Mouse (Mus musculus) layer of hippocampus, adult 9-10 months (tissue): Measurements from ENCODE around the gene Stx1b.

Experiments
- DNase-seq: peaks from one replicate; pipeline ENCODE4 v3.0.0; 2022; ENCODE audit warnings: low spot score

The Stx1b gene

DNA sequence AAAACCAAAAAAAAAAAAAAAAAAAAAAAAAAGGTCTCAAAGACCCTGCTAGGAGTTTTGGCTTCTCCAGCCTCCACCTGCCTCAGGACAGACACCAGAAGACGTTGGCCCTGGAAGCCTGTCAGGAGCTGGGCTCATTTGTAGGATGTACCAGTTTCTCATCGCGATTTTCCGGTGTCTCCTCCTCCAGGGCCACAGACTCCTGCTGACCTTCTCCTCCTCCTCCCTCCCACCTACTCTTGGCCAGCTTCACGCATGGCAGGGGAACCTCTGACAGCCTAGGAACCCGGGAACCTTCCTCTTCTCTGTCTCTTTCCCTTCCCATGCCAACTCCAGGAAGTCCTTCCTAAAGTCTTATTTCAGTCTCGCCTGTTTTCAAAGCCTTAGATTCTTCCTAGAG lies 7.3 kb downstream of the Stx1b start:
- DNase-seq, result no peak

- peak; percentile 59 for DNase-seq
These were observed 8.2 kb downstream of the Stx1b start for GRCm38 (mm10) chr7:127815954-127816821.

DNA sequence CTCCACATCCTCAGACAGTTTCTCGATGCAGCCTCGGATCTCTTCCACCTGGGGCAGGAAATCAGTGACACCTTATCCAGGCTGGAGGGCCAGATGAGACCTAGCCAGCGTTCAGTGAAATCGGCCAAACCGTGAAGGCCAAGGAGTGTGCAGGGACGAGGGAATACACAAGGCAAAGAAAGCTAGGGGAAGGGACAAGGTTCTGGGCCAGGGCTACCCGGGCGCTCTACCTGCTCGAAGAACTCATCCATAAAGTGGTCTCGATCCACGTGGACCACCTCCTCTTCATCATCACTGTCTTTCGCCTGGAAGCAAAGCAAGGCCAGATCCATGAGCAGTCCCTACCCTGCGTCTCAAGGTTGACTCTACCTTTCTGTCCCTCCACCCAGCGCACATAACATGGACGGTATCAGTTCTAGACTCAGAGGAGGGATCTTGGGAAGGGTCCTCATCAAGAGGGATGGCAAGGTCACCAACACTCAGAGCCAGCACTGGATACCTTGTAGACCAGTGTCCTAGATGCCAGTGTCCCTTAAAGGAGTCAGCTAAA lies 9.2 kb downstream of the Stx1b start:
- no peak for DNase-seq

DNA sequence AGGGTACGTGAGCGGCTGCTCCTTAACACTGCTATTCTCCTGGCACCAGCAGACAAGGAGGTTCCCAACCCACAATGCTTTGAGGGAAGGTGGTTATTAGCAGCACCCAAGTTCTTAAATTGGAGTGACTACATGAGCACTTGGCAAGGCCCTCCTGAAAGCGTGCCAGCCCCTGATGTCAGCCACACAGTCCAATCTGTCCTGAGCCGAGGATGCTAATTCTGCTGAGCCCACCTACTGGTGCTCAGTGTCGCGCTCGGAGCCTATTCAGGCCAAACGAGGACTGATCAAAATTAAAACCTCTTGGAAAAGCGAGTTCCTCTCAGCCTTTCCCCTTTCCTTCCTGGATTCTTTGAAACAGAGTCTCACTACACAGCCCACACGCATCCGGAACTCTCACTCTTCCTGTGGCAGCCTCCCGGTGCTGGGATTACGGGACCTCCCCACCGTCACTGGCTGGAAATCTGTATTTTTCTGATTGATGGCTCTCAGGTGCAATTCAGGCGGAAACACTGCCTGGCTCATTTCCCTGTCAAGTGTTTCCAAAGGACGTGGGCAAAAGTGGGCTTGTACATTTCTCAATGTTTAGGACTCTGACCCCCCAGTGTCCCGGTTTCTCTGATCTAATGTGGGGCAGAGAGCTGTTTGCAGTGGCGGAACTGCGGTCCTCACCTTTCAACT lies 10.0 kb downstream of the Stx1b start:
- no peak for DNase-seq

- no peak for DNase-seq
These were observed 10.5 kb downstream of the Stx1b start for GRCm38 (mm10) chr7:127813821-127814220.

DNA sequence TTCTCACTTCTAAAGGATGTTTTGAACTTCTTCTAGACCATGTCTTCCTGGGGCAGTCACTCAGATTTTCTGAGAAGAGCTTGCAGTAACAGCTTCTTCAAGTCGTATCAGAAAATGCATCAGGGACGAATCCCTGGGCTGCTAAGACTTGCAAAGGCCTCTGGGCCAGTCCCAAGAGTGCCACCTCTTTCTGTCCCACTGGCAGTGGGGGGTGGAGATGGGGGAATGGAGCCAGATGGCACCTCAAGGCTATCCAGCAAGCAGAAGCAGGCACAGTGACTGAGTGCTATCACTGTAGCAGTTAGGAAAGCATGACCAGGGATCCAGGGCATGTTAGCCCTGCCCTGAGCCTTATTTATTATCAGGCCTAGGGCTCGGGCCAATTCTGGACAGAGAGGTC lies 12.1 kb downstream of the Stx1b start:
- DNase-seq, result no peak

DNA sequence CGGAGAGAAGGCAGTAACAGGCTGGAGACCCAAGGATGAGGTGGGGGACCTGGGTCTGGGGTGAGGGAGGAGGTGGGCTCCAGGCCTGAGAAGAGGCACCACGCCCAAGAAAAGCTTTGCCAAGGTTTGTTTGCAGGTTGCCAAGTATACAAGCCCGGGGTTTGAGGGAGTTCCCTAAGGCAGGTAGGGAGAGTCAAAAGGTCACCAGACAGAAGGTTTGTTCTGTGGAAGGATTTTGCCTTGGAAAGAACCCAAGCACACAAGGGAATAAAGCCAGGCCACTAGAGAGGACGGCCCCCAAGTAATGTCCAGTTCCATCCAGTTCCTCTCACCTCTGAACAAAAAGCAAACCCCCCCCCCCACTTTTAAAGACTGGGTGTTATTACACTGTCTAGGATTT lies 13.1 kb downstream of the Stx1b start:
- no peak for DNase-seq

DNA sequence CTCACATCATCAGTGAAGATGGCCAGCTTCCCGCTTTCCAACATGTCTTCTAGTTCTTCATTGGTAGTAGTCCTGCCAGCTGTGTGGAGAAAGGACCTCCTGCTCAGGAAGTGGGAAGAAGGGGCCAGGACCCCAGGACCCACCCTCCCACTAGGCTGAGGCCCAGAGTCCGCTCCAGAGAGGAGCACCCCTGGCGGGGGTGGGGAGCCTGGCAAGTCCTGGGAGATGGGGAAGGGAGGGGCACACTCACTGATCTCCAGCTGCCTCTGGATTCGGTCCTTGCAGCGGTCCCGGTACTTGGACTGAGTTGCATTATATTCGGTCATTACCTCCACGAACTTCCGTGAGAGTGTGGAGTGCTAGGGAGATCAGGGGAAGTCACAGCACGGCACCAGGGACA lies 13.7 kb downstream of the Stx1b start:
- no peak for DNase-seq

DNA sequence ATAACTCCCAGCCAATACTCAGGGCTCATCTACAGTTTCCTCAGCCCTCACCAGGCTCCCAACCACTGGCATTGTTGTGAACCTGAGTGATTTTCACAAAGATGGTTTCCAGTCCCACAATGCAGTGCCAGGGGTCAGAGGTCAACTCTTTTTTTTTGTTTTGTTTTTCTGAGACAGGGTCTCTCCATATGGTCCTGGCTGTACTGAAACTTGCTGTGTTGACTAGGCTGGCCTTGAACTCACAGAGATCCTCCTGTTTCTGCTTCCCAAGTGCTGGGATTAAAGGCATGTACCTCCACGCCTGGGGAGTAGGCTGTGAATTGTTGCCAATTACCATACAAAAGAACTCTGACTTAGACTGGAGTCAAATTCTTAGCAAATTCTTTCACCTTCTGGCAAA lies 14.5 kb downstream of the Stx1b start:
- no peak for DNase-seq

DNA sequence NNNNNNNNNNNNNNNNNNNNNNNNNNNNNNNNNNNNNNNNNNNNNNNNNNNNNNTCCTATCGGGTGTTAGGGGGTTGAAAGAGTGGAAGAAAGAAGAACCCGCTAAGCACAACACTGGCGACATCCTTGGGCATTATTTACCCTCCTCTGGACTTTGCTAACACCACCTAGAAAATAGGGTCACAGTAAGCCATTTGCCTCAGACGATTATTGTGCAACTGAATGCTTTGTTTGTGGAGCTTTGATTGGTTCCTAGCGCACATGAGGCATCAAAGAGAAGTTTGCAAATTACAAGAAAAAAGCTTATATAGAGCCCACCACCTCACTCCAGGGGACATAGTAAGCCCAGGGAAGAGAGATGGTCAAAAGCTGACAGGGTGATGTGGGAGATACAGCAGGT lies 15.5 kb downstream of the Stx1b start:
- no peak for DNase-seq

- DNase-seq, result no peak
These were observed 22.0 kb downstream of the Stx1b start for GRCm38 (mm10) chr7:127802313-127802712.

DNA sequence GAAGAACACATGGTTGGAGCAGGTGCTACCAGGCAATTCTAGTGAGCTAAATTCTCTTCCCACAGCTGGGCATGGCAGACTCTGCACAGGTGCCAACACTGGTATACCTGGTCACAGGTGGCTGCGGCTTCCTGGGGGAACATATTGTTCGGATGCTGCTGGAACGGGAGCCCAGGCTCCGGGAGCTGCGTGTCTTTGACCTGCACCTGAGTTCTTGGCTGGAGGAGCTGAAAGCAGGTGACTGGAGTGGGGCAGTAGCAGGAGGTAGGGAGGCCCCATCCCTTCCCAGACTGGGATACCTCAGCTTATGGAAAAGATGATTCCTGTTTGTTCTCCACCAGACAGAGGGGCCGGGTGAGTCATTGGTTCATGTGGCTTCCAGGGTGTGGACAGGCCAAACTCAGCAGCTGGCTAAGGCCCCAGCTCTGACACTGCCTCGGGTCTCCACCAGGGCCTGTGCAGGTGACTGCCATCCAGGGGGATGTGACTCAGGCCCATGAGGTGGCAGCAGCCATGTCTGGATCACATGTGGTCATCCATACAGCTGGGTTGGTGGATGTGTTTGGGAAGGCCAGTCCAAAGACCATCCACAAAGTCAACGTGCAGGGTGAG lies 23.2 kb downstream of the Stx1b start:
- no peak for DNase-seq

- DNase-seq, result peak; percentile 86
These were observed 23.8 kb downstream of the Stx1b start, which contains the start of gene Hsd3b7 for GRCm38 (mm10) chr7:127800435-127801009. Hsd3b7 (plus strand) TSS chr7:127800604.

DNA sequence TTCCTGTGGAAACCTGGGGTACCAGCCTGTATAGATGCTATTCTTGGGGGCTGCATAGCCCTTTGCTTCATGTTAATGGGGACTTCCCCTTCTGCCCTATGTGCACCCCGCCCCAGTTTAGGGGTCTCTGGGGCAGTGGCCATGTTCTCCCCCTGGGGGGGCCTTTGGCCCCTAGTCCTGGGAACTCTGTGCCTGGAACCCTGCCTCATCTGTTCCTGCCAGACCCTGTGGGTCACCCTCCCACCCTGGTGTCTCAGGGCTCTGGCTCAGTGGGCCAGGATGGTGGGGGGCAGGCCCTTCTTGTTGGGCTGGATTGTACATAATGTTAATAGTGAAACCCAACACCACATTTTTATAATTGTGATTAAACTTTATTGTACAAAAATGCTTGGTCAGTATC lies 24.6 kb downstream of the Stx1b start:
- DNase-seq, result no peak

- no peak for DNase-seq
These were observed 25.1 kb downstream of the Stx1b start for GRCm38 (mm10) chr7:127799211-127799610.

- no peak for DNase-seq
These were observed 25.8 kb downstream of the Stx1b start for GRCm38 (mm10) chr7:127798591-127798990.

DNA sequence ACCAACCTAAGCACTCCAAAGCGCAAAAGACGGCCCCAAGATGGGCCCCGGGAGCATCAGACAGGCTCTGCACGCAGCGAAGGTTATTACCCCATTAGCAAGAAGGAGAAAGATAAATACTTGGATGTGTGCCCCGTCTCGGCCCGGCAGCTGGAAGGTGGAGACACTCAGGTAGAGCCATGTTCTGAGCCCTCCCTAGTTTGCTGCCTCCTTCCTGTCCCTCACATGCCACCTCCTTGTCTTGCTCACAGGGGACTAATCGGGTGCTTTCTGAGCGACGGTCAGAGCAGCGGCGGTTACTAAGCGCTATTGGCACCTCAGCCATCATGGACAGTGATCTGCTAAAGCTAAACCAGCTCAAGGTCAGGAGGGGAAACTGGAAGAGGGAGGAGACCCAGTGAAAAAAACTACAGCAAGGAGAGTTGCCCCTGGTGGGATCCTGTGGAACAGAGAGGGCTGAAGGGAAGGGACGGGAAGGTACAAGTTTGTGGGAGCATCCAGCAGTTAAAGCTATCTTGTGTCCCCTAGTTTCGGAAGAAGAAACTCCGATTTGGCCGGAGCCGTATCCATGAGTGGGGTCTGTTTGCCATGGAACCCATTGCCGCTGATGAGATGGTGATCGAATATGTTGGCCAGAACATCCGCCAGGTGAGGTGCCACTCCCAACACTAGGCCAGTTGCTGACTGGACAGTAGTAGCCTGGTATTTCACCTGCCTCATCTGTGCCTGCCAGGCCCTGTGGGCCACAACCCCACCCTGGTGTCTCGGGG lies 27.1 kb downstream of the Stx1b start:
- no peak for DNase-seq

DNA sequence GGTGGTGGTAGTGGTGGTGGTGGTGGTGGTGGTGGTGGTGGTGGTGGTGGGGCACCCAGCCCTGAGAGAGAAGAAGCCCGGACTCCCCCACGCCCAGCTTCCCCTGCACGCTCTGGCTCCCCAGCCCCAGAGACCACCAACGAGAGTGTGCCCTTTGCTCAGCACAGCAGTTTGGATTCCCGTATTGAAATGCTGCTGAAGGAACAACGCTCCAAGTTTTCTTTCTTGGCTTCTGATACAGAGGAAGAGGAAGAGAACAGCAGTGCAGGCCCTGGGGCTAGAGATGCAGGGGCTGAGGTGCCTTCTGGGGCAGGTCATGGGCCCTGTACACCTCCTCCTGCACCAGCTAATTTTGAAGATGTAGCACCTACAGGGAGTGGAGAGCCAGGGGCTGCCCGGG lies 39.0 kb downstream of the Stx1b start, which contains the start of gene Gm49388:
Gm49388 (plus strand) TSS at position 301 of the 400 bp plus-strand sequence.
- DNase-seq, result no peak

GRCm38 (mm10) chr7:127778350-127778749 lies 46.0 kb downstream of the Stx1b start:
- DNase-seq, result no peak

DNA sequence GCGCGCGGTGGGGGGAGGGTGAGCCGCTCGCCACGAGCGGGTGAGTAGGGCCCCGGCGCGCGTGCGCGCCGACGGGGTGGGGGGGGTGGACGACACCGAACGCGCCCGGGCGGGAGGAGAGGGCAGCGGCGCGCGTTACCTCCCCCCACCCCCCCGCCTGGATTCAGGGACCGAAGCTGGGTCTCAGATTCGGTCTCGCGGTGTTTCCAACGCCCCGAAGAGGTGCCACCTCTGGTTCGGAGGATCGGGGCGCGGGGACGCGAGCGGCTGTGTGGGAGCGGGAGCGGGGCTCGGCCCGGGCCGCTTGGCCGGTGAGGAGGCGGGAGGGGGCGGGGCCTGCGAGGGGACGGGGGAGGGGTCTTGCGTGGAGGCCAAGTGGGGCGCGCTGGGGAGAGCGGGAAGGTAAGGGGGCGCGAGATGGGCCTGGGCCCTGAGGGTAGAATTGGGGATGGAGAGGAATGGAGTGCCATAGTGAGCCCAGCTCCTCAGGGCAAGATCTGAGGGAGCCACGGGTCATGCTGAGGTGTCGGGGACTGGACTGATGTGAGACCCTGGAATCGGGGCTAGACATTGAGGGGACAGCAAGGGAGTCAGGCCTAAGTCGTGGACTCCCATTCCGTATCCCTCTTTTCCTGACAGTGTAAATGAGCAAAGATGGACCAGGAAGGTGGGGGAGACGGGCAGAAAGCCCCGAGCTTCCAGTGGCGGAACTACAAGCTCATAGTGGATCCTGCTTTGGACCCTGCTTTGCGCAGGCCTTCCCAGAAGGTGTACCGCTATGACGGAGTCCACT lies 46.7 kb downstream of the Stx1b start:
- no peak for DNase-seq
